Mouse (Mus musculus): Measurements from ENCODE around the gene Pard3b.

- TF ChIP-seq CTCF (conservative IDR thresholded peaks at IDR 0.05; ENCODE audit: insufficient read depth, insufficient read length, low read depth, low read length) = no peak
- no peak for TF ChIP-seq POLR2A (IDR thresholded peaks at IDR 0.05; ENCODE audit: low read depth, low read length)
These were observed 1006.1 kb downstream of the Pard3b start for GRCm38 (mm10) chr1:62644631-62645278.

Data from kidney, adult 2 months (tissue).